Mouse (Mus musculus): ENCODE measurements at regions not wholly inside any gene's neighbourhood (a gene's known extent, or its start where the extent isn't known, plus 50 kb on each side); places are given as distances from the start of the nearest gene placed in this dataset.

DNA sequence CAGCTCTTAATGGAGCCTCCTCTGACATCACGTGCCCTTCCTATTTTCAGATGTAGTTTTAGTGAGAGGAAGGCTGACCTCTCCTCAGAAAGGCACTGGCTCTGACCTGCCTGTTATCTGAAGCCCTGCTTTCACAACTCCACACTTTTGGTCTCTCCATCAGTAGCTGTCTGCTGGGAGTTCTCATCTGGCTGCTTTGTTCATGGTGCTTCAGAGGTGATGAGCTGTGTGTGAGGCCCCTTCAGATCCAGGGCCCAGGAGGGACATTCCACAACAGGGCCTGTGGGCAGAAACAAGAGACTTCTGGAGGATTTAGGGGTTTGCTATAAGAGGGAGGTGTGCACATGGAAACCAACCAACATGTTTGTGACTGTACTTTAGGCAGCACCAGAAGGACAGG is 50.8 kb upstream of the Fhl2 start:
- WGBS: 79% methylated on average over 1 of the region's 1 CpGs
- H3K4me3 ChIP-seq (replicated peaks): no peak overlapping the region
- H3K36me3 ChIP-seq: no peaks in the 10 kb centered on the region
- H3K27ac ChIP-seq: no peak overlapping the region
- no peaks in the 10 kb centered on the region for H3K27me3 ChIP-seq
- H3K9me3 ChIP-seq: no peaks in the 10 kb centered on the region
- no peak for ATAC-seq
- no peaks in the 10 kb centered on the region for H3K4me1 ChIP-seq (replicated peaks)
- H3K9ac ChIP-seq (replicated peaks): no peak overlapping the region
- no peak overlapping the region for H3K4me2 ChIP-seq (replicated peaks)

DNA sequence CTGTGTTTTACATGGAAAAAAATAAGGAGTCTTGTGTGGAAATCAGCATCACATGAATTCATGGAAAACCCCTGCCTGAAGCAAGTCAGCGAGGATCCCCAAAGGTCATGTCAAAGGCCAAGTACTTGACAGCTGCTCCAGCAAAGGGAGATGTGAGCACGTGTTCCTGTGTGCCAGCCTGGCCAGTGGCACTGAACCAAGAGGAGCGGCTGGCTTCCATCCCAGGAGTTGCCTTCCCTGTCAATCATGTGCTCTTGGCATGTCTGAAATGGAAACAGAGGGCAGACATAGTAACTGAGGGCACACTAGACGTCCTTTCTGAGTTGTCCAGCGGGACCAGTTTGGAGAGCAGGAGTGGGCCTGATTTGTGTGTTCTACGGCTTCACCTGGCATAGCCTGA is 53.5 kb upstream of the Fhl2 start:
- no peaks in the 10 kb centered on the region for H3K27me3 ChIP-seq
- no peak overlapping the region for H3K4me2 ChIP-seq (replicated peaks)
- 79% methylated on average over 6 of the region's 6 CpGs for WGBS
- no peaks in the 10 kb centered on the region for H3K4me1 ChIP-seq (replicated peaks)
- no peak for ATAC-seq
- no peak overlapping the region for H3K9ac ChIP-seq (replicated peaks)
- no peak overlapping the region for H3K27ac ChIP-seq
- no peaks in the 10 kb centered on the region for H3K36me3 ChIP-seq
- no peak overlapping the region for H3K4me3 ChIP-seq (replicated peaks)
- H3K9me3 ChIP-seq: no peaks in the 10 kb centered on the region

DNA sequence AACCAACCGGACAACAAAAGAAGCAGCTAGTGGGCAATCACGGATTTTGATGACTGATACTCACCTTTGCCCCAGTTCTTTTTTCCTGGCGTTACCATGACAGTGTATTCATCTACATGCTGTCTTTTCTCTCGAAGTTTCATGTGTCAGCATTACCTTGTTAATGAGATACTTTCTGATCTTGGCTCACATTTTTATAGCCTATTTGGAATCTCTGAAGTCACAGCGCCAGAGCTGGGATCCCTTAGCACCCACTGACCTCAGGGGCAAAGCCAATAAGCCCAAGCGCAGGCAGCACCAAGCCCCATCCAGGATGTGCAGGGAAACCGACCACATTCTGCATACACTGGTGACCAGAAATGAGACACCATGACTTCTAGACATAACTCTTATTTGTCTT is 54.6 kb upstream of the Fhl2 start:
- no peak overlapping the region for H3K4me2 ChIP-seq (replicated peaks)
- no peaks in the 10 kb centered on the region for H3K4me1 ChIP-seq (replicated peaks)
- H3K27ac ChIP-seq: no peak overlapping the region
- H3K9me3 ChIP-seq: no peaks in the 10 kb centered on the region
- no peak overlapping the region for H3K4me3 ChIP-seq (replicated peaks)
- no peak for ATAC-seq
- no peaks in the 10 kb centered on the region for H3K27me3 ChIP-seq
- no peak overlapping the region for H3K9ac ChIP-seq (replicated peaks)
- H3K36me3 ChIP-seq: no peaks in the 10 kb centered on the region
- WGBS: 74% methylated on average over 7 of the region's 7 CpGs

DNA sequence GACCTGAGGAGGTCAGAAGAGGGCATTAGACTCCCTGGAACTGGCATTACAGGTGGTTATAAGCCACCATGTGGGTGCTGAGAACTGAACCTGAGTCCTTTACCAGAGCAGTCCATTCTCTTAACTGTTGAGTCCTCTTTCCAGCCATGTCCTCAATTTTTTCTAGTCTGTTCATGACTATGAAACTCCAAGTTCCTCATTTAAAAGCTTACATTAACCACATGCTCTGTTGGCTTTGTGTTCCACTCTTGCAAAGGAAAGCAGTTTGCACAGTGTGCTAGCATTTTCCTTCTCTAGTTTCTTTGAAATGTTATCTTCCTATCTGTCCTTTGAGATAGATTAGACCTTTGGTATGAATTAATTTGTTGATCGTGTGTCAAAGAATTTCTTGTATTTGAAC is 57.3 kb upstream of the Fhl2 start:
- Histone ChIP-seq H3K4me3 (replicated peaks) (no peak overlapping the region), H3K27ac (no peak overlapping the region), H3K4me1 (replicated peaks) (no peaks in the 10 kb centered on the region), H3K4me2 (replicated peaks) (no peak overlapping the region), H3K9ac (replicated peaks) (no peak overlapping the region), H3K36me3 (no peaks in the 10 kb centered on the region), H3K9me3 (no peaks in the 10 kb centered on the region), H3K27me3 (no peaks in the 10 kb centered on the region)
- ATAC-seq: no peak
- WGBS: 87% methylated on average over 1 of the region's 1 CpGs

DNA sequence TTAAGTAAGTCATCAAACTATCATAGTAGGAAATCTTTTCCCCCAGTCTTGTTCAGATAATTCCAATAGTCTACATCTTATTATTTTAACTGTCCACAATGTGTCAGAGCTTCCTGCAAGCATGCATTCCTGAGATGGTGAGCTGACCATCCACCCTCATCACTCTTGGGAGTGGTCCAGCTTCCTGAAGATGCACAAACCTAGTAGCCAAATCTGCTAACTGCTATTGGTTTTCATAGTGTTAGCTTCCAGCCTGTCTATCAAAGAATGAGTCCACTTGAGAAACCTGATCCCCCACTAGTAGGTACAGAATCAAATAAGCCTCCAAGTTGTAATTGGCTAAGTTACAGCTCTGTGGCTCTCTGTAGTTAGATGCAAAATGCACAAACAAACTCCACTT is 59.3 kb upstream of the Fhl2 start:
- H3K4me2 ChIP-seq (replicated peaks): no peak overlapping the region
- ATAC-seq: no peak
- no peaks in the 10 kb centered on the region for H3K4me1 ChIP-seq (replicated peaks)
- H3K27me3 ChIP-seq: no peaks in the 10 kb centered on the region
- no peak overlapping the region for H3K4me3 ChIP-seq (replicated peaks)
- no peak overlapping the region for H3K9ac ChIP-seq (replicated peaks)
- no peaks in the 10 kb centered on the region for H3K36me3 ChIP-seq
- no peak overlapping the region for H3K27ac ChIP-seq
- H3K9me3 ChIP-seq: no peaks in the 10 kb centered on the region

DNA sequence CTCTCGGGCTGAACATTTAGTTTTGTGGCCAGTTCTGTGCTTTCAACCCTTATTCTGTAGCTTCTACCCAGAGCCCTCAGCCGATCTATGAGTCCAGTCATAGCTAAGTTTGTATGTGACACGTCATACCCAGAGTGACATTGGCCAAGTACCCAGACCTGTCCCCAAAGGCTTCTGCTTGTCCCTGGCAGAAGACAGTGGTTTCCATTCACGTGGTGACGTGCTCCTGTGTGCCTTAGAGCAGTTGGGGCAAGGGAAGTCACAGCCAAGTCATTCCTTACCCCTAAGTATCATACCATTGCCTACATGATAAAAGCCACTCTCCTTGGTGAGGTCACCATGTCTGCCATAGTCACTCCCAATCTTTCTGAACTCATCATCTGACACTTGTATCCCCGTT is 61.1 kb upstream of the Fhl2 start:
- H3K9ac ChIP-seq (replicated peaks): no peak overlapping the region
- H3K4me3 ChIP-seq (replicated peaks): no peak overlapping the region
- no peaks in the 10 kb centered on the region for H3K27me3 ChIP-seq
- H3K4me1 ChIP-seq (replicated peaks): no peaks in the 10 kb centered on the region
- no peak overlapping the region for H3K4me2 ChIP-seq (replicated peaks)
- 90% methylated on average over 6 of the region's 6 CpGs for WGBS
- no peak overlapping the region for H3K27ac ChIP-seq
- ATAC-seq: no peak
- H3K36me3 ChIP-seq: no peaks in the 10 kb centered on the region
- H3K9me3 ChIP-seq: no peaks in the 10 kb centered on the region

DNA sequence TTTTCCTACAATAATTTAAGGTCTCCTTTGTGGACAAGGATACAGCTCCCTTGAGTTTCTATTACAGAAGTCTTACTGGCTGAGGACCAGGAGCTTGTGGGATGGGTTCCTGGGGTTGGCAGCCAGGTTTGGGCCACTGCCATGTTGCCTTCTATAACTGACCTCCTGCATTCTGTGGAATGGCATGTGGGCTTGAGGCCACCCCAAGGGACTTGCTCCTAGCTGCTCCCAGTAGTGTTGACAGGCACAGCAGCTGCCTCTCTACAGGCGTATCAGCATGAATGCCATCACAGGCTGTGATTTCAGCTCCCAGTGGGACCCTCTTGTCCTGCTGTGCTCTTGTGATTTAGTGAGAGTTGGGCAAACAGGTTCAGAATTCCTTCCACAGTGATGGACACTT is 63.1 kb upstream of the Fhl2 start:
- 67% methylated on average over 1 of the region's 1 CpGs for WGBS
- Histone ChIP-seq H3K9ac (replicated peaks) (no peak overlapping the region), H3K27ac (no peak overlapping the region), H3K9me3 (no peaks in the 10 kb centered on the region), H3K27me3 (no peaks in the 10 kb centered on the region), H3K36me3 (no peaks in the 10 kb centered on the region), H3K4me2 (replicated peaks) (no peak overlapping the region), H3K4me3 (replicated peaks) (no peak overlapping the region), H3K4me1 (replicated peaks) (no peaks in the 10 kb centered on the region)
- no peak for ATAC-seq

DNA sequence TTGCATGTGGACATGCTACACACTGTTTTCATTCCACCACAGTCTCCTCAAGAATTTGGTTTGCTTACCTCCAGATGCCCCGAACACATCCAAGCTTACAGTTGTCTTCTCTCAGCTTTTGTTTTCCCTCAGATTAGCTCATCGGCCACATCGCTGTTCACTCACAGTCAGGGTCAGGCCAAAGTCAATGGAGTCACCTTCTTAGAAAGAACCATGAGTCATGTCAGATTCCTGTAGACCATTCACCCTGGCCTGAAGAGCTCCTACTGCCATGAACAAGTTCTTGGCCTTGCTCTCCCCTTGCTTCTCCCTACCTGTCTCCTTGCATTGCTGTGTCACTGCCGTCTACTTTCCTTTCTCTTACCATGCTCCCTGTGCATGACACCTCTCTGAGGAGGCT is 63.7 kb upstream of the Fhl2 start:
- H3K4me3 ChIP-seq (replicated peaks): no peak overlapping the region
- no peaks in the 10 kb centered on the region for H3K4me1 ChIP-seq (replicated peaks)
- no peaks in the 10 kb centered on the region for H3K27me3 ChIP-seq
- no peak overlapping the region for H3K9ac ChIP-seq (replicated peaks)
- H3K36me3 ChIP-seq: no peaks in the 10 kb centered on the region
- 94% methylated on average over 4 of the region's 4 CpGs for whole genome bisulfite sequencing
- H3K4me2 ChIP-seq (replicated peaks): no peak overlapping the region
- no peak for ATAC-seq
- H3K9me3 ChIP-seq: no peaks in the 10 kb centered on the region
- H3K27ac ChIP-seq: no peak overlapping the region

DNA sequence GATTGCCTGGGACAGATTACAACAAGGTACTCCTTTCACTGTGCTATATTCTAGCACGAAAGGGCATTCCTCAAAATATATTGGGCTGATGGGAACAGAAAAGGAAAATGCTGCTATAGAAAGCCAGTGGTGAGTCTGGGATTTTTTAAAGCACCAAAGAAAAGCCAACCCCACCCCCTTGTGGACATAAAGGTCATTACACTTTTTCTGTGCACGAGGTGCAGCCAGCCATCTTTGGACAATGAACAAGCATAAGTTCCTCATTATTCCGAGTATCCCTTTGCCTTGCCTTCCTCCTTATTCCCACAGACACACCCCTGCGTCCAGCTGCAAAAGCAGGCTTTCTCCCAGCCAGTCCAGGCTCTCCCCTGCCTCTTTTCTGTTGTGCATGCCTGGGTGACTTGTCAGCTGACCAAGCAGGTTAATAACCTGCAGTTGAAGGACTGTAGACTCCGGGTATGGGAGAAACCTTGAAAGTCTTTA is 67.7 kb upstream of the Fhl2 start:
- 21% methylated on average over 5 of the region's 5 CpGs for WGBS
- H3K36me3 ChIP-seq: no peaks in the 10 kb centered on the region
- H3K9me3 ChIP-seq: no peaks in the 10 kb centered on the region
- H3K4me3 ChIP-seq (replicated peaks): no peak overlapping the region
- no peaks in the 10 kb centered on the region for H3K4me1 ChIP-seq (replicated peaks)
- peak; percentile 64 for ATAC-seq
- no peak overlapping the region; the same call in 1 of the 2 replicates for H3K4me2 ChIP-seq (replicated peaks)
- H3K9ac ChIP-seq (replicated peaks): no peak overlapping the region
- no peaks in the 10 kb centered on the region for H3K27me3 ChIP-seq
- no peak overlapping the region for H3K27ac ChIP-seq

DNA sequence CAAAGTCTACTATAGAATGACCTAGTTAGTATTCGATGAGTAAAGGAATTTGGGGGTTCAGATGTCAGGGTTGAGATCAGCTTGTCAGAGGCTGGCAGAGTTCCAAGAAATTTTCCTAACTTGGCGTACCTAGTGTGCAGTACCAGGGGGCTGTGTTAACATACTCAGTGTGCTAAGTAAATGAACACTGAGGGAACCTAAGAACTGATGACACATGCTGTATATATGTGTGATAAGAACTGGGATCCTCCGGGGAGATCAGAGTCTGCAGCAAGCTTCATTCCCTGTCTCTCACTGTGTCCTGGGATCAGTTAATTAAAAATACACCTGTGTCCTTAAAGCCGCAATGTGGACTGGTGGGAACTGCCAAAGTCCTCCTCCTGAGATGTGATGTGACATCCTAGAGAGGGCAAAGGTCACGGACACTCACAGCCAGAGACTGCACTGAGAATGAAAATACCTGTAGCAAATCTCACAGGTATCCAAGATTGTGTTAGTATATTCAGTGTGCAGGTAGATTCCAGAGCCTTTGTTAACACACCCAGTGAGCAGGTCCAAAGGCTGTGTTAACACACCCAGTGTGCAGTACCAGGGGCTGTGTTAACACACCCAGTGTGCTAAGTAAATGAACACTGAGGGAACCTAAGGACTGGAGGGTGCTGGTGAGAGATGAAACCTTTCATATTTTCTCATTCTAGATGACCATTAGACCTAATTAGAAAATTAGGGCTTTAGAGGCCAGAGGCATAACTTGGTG is 69.1 kb upstream of the Fhl2 start:
- Histone ChIP-seq H3K9ac (replicated peaks) (no peak overlapping the region), H3K27ac (no peak overlapping the region), H3K4me1 (replicated peaks) (no peaks in the 10 kb centered on the region), H3K36me3 (no peaks in the 10 kb centered on the region), H3K9me3 (no peaks in the 10 kb centered on the region), H3K4me2 (replicated peaks) (no peak overlapping the region), H3K4me3 (replicated peaks) (no peak overlapping the region), H3K27me3 (no peaks in the 10 kb centered on the region)
- WGBS: 86% methylated on average over 5 of the region's 5 CpGs
- no peak for ATAC-seq

DNA sequence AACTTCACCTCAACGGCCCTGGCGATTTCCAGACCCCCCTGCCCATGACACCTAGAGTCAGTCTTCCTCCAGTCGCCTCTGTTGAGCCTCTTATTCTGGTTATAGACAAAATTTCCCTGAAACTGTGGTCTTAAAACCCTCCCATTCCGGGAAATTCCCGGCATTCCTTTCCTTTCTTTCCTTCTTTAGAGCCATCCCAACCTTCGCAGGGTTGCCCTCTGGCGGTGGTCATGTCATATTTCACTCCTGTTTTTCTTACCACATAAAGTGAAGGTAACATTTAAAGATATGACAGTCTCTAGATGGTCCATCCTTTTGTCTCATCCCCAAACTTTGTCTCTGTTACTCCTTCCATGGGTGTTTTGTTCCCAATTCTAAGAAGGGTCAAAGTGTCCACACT is 72.9 kb upstream of the Fhl2 start:
- H3K4me1 ChIP-seq (replicated peaks): no peaks in the 10 kb centered on the region
- H3K27me3 ChIP-seq: no peaks in the 10 kb centered on the region
- H3K9ac ChIP-seq (replicated peaks): no peak overlapping the region
- no peaks in the 10 kb centered on the region for H3K9me3 ChIP-seq
- H3K4me2 ChIP-seq (replicated peaks): no peak overlapping the region
- no peak overlapping the region for H3K4me3 ChIP-seq (replicated peaks)
- H3K36me3 ChIP-seq: no peaks in the 10 kb centered on the region
- no peak for ATAC-seq
- WGBS: 46% methylated on average over 7 of the region's 7 CpGs
- H3K27ac ChIP-seq: no peak overlapping the region

DNA sequence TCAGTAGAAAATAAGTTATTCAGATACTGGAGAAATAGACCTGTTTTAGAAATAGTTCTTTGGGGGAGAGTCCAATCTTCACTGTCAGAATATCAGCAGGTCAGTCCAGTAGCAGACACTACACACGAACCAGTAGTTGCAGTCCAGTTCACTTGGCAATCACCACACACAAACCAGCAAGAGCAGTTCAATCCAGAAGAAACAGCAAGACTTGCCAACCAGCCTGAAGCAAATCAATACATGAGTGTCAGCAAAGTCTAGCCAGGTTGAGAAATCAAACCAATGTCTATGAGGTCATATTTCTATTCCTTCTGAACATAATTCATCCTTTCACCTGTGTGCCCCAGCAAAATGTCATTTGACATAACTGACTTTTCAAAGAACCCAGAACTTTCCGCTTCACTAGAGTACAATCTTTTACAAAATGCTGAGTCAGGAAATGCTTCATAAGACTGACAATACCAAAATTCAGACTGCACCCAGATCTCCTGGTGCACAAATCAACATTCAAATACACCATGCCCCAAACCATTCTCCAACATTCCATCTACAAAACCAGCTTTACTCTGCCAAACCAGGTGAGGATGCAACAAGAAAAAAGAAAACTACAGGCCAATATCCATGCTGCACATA is 76.6 kb upstream of the Fhl2 start:
- Histone ChIP-seq H3K4me3 (replicated peaks) (no peak overlapping the region), H3K36me3 (no peaks in the 10 kb centered on the region), H3K4me1 (replicated peaks) (no peaks in the 10 kb centered on the region), H3K27ac (no peak overlapping the region), H3K9ac (replicated peaks) (no peak overlapping the region), H3K9me3 (no peaks in the 10 kb centered on the region), H3K4me2 (replicated peaks) (no peak overlapping the region), H3K27me3 (no peaks in the 10 kb centered on the region)
- ATAC-seq: no peak
- 90% methylated on average over 2 of the region's 2 CpGs for WGBS

DNA sequence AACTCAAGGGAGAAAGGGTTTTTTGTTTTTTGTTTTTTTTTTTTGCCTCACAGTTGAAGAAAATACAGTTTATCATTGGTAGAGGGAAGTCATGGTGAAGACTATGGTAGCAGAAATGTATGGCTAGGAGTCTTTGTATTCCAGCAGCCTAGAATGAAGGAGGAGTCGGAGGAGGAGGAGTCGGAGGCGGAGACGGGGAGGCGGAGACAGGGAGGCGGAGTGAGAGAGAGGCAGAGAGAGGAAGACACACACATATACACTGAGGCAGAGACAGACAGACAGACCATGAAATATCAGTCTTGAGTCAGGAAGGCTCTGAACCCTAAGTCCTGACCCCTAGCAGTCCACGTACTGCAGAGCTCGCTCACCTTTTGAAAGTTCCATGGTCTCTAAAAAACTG is 95.0 kb upstream of the Fhl2 start:
- Histone ChIP-seq H3K9me3 (peaks cover 6% of the 10 kb centered on the region), H3K4me2 (replicated peaks) (no peak overlapping the region), H3K9ac (replicated peaks) (no peak overlapping the region), H3K27ac (no peak overlapping the region), H3K4me3 (replicated peaks) (no peak overlapping the region), H3K27me3 (no peaks in the 10 kb centered on the region), H3K36me3 (no peaks in the 10 kb centered on the region), H3K4me1 (replicated peaks) (no peaks in the 10 kb centered on the region)
- ATAC-seq: no peak
- 79% methylated on average over 8 of the region's 8 CpGs for WGBS

All from midbrain, embryonic 13.5 days (tissue).